Mouse (Mus musculus): ENCODE results near the gene Furin. TPM values are rescaled to one million over a fixed set of nuclear protein-coding genes. Genes with fewer than 3 reads are reported as not detected.
A peak's percentile ranks its signal among the peaks of the same experiment; 100 is the strongest.

Furin gene
- polyA plus RNA-seq, 1 experiment, result 145 TPM

GRCm38 (mm10) chr7:80343270-80344018 is 61.8 kb downstream of the Furin start:
- H3K4me3 ChIP-seq (ENCODE audit: insufficient read depth, low read depth, low read length), result peak overlapping the region; percentile 71
- peak overlapping the region; percentile 11 for H3K27ac ChIP-seq (ENCODE audit: insufficient read depth, low read depth, low read length)
- 24% methylated on average over 19 of the region's 19 CpGs for WGBS
- DNase-seq, result no peak
- no peaks in the 10 kb centered on the region for H3K27me3 ChIP-seq (replicated peaks; ENCODE audit: control insufficient read depth, insufficient read depth, low read length)
- peaks cover 13% of the 10 kb centered on the region for H3K4me1 ChIP-seq (ENCODE audit: control insufficient read depth, insufficient read depth, low read length)
- TF ChIP-seq POLR2A (IDR thresholded peaks at IDR 0.05; ENCODE audit: low read depth, low read length) (no peak), CTCF (conservative IDR thresholded peaks at IDR 0.05; ENCODE audit: insufficient read depth, insufficient read length, low read depth, low read length) (no peak)
- no peaks in the 10 kb centered on the region for H3K36me3 ChIP-seq (ENCODE audit: control insufficient read depth, insufficient read depth, low read length)

GRCm38 (mm10) chr7:80342858-80343257 is 62.4 kb downstream of the Furin start, which contains the start of gene Hddc3:
TSS of gene Hddc3 (plus strand) at chr7:80343104.
- Histone ChIP-seq H3K4me1 (ENCODE audit: control insufficient read depth, insufficient read depth, low read length) (peaks cover 13% of the 10 kb centered on the region), H3K36me3 (ENCODE audit: control insufficient read depth, insufficient read depth, low read length) (no peaks in the 10 kb centered on the region), H3K4me3 (ENCODE audit: insufficient read depth, low read depth, low read length) (peak within 1 kb of the TSS; percentile 71), H3K27ac (ENCODE audit: insufficient read depth, low read depth, low read length) (peak within 1 kb of the TSS; percentile 11), H3K27me3 (replicated peaks; ENCODE audit: control insufficient read depth, insufficient read depth, low read length) (no peaks in the 10 kb centered on the region)
- DNase-seq, result peak; percentile 96
- 2% methylated on average over 25 of the region's 25 CpGs for WGBS
- peak; percentile 81 for TF ChIP-seq CTCF (conservative IDR thresholded peaks at IDR 0.05; ENCODE audit: insufficient read depth, insufficient read length, low read depth, low read length)
- TF ChIP-seq POLR2A (IDR thresholded peaks at IDR 0.05; ENCODE audit: low read depth, low read length), result peak; percentile 77

GRCm38 (mm10) chr7:80341793-80342192 is 63.4 kb downstream of the Furin start:
- Histone ChIP-seq H3K4me1 (ENCODE audit: control insufficient read depth, insufficient read depth, low read length) (peaks cover 13% of the 10 kb centered on the region), H3K4me3 (ENCODE audit: insufficient read depth, low read depth, low read length) (no peak overlapping the region), H3K27ac (ENCODE audit: insufficient read depth, low read depth, low read length) (no peak overlapping the region), H3K36me3 (ENCODE audit: control insufficient read depth, insufficient read depth, low read length) (no peaks in the 10 kb centered on the region), H3K27me3 (replicated peaks; ENCODE audit: control insufficient read depth, insufficient read depth, low read length) (no peaks in the 10 kb centered on the region)
- DNase-seq, result no peak
- WGBS, result 84% methylated on average over 7 of the region's 7 CpGs
- TF ChIP-seq CTCF (conservative IDR thresholded peaks at IDR 0.05; ENCODE audit: insufficient read depth, insufficient read length, low read depth, low read length), result no peak
- TF ChIP-seq POLR2A (IDR thresholded peaks at IDR 0.05; ENCODE audit: low read depth, low read length), result no peak

GRCm38 (mm10) chr7:80340793-80341192 is 64.4 kb downstream of the Furin start, which contains the start of gene Unc45a:
TSS of gene Unc45a (minus strand) at chr7:80341005.
- Histone ChIP-seq H3K27me3 (replicated peaks; ENCODE audit: control insufficient read depth, insufficient read depth, low read length) (no peaks in the 10 kb centered on the region), H3K36me3 (ENCODE audit: control insufficient read depth, insufficient read depth, low read length) (0 out of 2 replicates have a peak, but pooled peaks cover under 1% of the 10 kb centered on the region), H3K4me1 (ENCODE audit: control insufficient read depth, insufficient read depth, low read length) (peaks cover 13% of the 10 kb centered on the region), H3K4me3 (ENCODE audit: insufficient read depth, low read depth, low read length) (peak within 1 kb of the TSS; percentile 87), H3K27ac (ENCODE audit: insufficient read depth, low read depth, low read length) (peak within 1 kb of the TSS; percentile 85)
- TF ChIP-seq POLR2A (IDR thresholded peaks at IDR 0.05; ENCODE audit: low read depth, low read length) (no peak), CTCF (conservative IDR thresholded peaks at IDR 0.05; ENCODE audit: insufficient read depth, insufficient read length, low read depth, low read length) (peak; percentile 75)
- WGBS, result under 1% methylated on average over 11 of the region's 11 CpGs
- DNase-seq, result peak; percentile 84

GRCm38 (mm10) chr7:80339793-80340628 is 65.2 kb downstream of the Furin start:
- peak overlapping the region; percentile 87 for H3K4me3 ChIP-seq (ENCODE audit: insufficient read depth, low read depth, low read length)
- TF ChIP-seq CTCF (conservative IDR thresholded peaks at IDR 0.05; ENCODE audit: insufficient read depth, insufficient read length, low read depth, low read length), result peak; percentile 69
- peak; percentile 89 for TF ChIP-seq POLR2A (IDR thresholded peaks at IDR 0.05; ENCODE audit: low read depth, low read length)
- peak; percentile 99 for DNase-seq
- 0 out of 2 replicates have a peak, but pooled peaks cover 2% of the 10 kb centered on the region for H3K36me3 ChIP-seq (ENCODE audit: control insufficient read depth, insufficient read depth, low read length)
- WGBS, result under 1% methylated on average over 45 of the region's 45 CpGs
- H3K27me3 ChIP-seq (replicated peaks; ENCODE audit: control insufficient read depth, insufficient read depth, low read length), result no peaks in the 10 kb centered on the region
- H3K27ac ChIP-seq (ENCODE audit: insufficient read depth, low read depth, low read length), result peak overlapping the region; percentile 85
- H3K4me1 ChIP-seq (ENCODE audit: control insufficient read depth, insufficient read depth, low read length), result peaks cover 13% of the 10 kb centered on the region

- peak; percentile 27 for DNase-seq
- Histone ChIP-seq H3K36me3 (ENCODE audit: control insufficient read depth, insufficient read depth, low read length) (0 out of 2 replicates have a peak, but pooled peaks cover 2% of the 10 kb centered on the region), H3K27me3 (replicated peaks; ENCODE audit: control insufficient read depth, insufficient read depth, low read length) (no peaks in the 10 kb centered on the region), H3K4me1 (ENCODE audit: control insufficient read depth, insufficient read depth, low read length) (peaks cover 13% of the 10 kb centered on the region), H3K27ac (ENCODE audit: insufficient read depth, low read depth, low read length) (no peak overlapping the region), H3K4me3 (ENCODE audit: insufficient read depth, low read depth, low read length) (peak overlapping the region; percentile 61)
- 6% methylated on average over 15 of the region's 17 CpGs for WGBS
- TF ChIP-seq POLR2A (IDR thresholded peaks at IDR 0.05; ENCODE audit: low read depth, low read length) (no peak), CTCF (conservative IDR thresholded peaks at IDR 0.05; ENCODE audit: insufficient read depth, insufficient read length, low read depth, low read length) (no peak)
Observed at GRCm38 (mm10) chr7:80339371-80339770, 65.9 kb downstream of the Furin start.

Other genes starting within 250 kb of the Furin start
- gene Sema4b, start 218.6 kb downstream of the Furin start, polyA plus RNA-seq (2012; rRNA removed), result 24.4 and 26.3 TPM in 2 replicates
- gene Cib1, start 172.6 kb downstream of the Furin start, polyA plus RNA-seq (2012; rRNA removed), result 333 and 344 TPM in 2 replicates
- 2.4 and 2.6 TPM in 2 replicates for gene Gdpgp1, start 172.6 kb downstream of the Furin start, polyA plus RNA-seq (2012; rRNA removed)
- 1.4 and 1.7 TPM in 2 replicates for gene Ttll13, start 159.1 kb downstream of the Furin start, polyA plus RNA-seq (2012; rRNA removed)
- 21.6 TPM in 2 replicates for gene Ngrn, start 144.2 kb downstream of the Furin start, polyA plus RNA-seq (2012; rRNA removed)
- 8.8 and 10.1 TPM in 2 replicates for gene Vps33b, start 135.8 kb downstream of the Furin start, polyA plus RNA-seq (2012; rRNA removed)
- gene Prc1, start 111.0 kb downstream of the Furin start, polyA plus RNA-seq (2012; rRNA removed), result 1.6 and 1.7 TPM in 2 replicates
- 3.7 and 5.3 TPM in 2 replicates for gene Rccd1, start 81.0 kb downstream of the Furin start, polyA plus RNA-seq (2012; rRNA removed)
- gene Unc45a, start 64.4 kb downstream of the Furin start, polyA plus RNA-seq (2012; rRNA removed), result 53.3 and 81.0 TPM in 2 replicates
- 66.3 and 86.4 TPM in 2 replicates for gene Hddc3, start 62.3 kb downstream of the Furin start, polyA plus RNA-seq (2012; rRNA removed)
- gene Man2a2, start 34.1 kb downstream of the Furin start, polyA plus RNA-seq (2012; rRNA removed), result 40.4 and 49.9 TPM in 2 replicates
- gene Fes, start 17.5 kb downstream of the Furin start, polyA plus RNA-seq (2012; rRNA removed), result 10.0 and 10.8 TPM in 2 replicates
- 0.53 and 0.58 TPM in 2 replicates for gene Blm, start 129.7 kb upstream of the Furin start, polyA plus RNA-seq (2012; rRNA removed)